Mouse (Mus musculus): Measurements from ENCODE around the gene Tac2. TPM values are rescaled to one million over a fixed set of nuclear protein-coding genes. Genes with fewer than 3 reads are reported as not detected.
"Not testable (repeated sequence)": the region's sequence is repeated elsewhere in the genome, so short reads cannot be mapped to it uniquely, and the experiment has no call there.

Tac2 gene
- total RNA-seq, 2 experiments from 2014 or later = not detected

GRCm38 (mm10) chr10:127750136-127750777 lies 26.0 kb downstream of the Tac2 start:
- DNase-seq = no peak
- intact Hi-C loops (cut with DNase I; ENCODE audit: low total_unique reads) = no loop called here

- intact Hi-C loops (cut with DNase I; ENCODE audit: low total_unique reads) = no loop called here
- no peak for DNase-seq
Observed at GRCm38 (mm10) chr10:127751548-127751947, 27.3 kb downstream of the Tac2 start, which contains the start of gene Gpr182. Gene Gpr182 (minus strand): TSS chr10:127751732.

- no peak for DNase-seq
Observed at GRCm38 (mm10) chr10:127754566-127755166, 30.4 kb downstream of the Tac2 start.

GRCm38 (mm10) chr10:127755246-127755645 lies 31.0 kb downstream of the Tac2 start:
- intact Hi-C loops (cut with DNase I; ENCODE audit: low total_unique reads) = no loop called here
- no peak for DNase-seq

More at GRCm38 (mm10) chr10:127754566-127755166, 30.4 kb downstream of the Tac2 start:
- intact Hi-C loops (cut with DNase I; ENCODE audit: low total_unique reads) = no loop called here

- DNase-seq = no peak
- intact Hi-C loops (cut with DNase I; ENCODE audit: low total_unique reads) = no loop called here
Observed at GRCm38 (mm10) chr10:127755770-127756468, 31.6 kb downstream of the Tac2 start.

- DNase-seq = no peak
- intact Hi-C loops (cut with DNase I; ENCODE audit: low total_unique reads) = no loop called here
Observed at GRCm38 (mm10) chr10:127759181-127760110, 35.2 kb downstream of the Tac2 start, which contains the start of the genes Rdh1 and Rdh16f1. Gene Rdh1 (plus strand): TSS chr10:127759721. Gene Rdh16f1 (plus strand): TSS chr10:127759787.

- intact Hi-C loops (cut with DNase I; ENCODE audit: low total_unique reads); DNase-seq: not testable (repeated sequence)
Observed at GRCm38 (mm10) chr10:127762926-127763325, 38.6 kb downstream of the Tac2 start.

GRCm38 (mm10) chr10:127763914-127764680 lies 39.8 kb downstream of the Tac2 start:
- intact Hi-C loops (cut with DNase I; ENCODE audit: low total_unique reads) = no loop called here
- DNase-seq = no peak

- no peak for DNase-seq
- intact Hi-C loops (cut with DNase I; ENCODE audit: low total_unique reads) = no loop called here
Observed at GRCm38 (mm10) chr10:127766564-127766963, 42.3 kb downstream of the Tac2 start.

- DNase-seq = no peak
- intact Hi-C loops (cut with DNase I; ENCODE audit: low total_unique reads) = no loop called here
Observed at GRCm38 (mm10) chr10:127776011-127776410, 51.7 kb downstream of the Tac2 start, which contains the start of gene Rdh9. Gene Rdh9 (plus strand): TSS chr10:127776386.

Other genes with a start within 250 kb of the Tac2 start
- 100 to 1,000 TPM; 315 to 336 TPM for gene Stac3, start 222.8 kb upstream of the Tac2 start, total RNA-seq (2021)
- gene Ndufa4l2, start 209.5 kb upstream of the Tac2 start, total RNA-seq (2021) = 10 to 100 TPM; 23.3 to 25.3 TPM
- gene Shmt2, start 202.0 kb upstream of the Tac2 start, total RNA-seq (2021) = 10 to 100 TPM; 29.4 to 33.1 TPM
- 1 to 10 TPM; 1.3 to 1.5 TPM for gene Nxph4, start 189.9 kb upstream of the Tac2 start, total RNA-seq (2021)
- gene Lrp1, start 103.3 kb upstream of the Tac2 start, total RNA-seq (2021) = 100 to 1,000 TPM in 1 of 2 experiments, 10 to 100 TPM in 1; 73.8 to 101 TPM
- gene Stat6, start 81.5 kb upstream of the Tac2 start, total RNA-seq (2021) = 10 to 100 TPM; 16.1 to 16.6 TPM
- 1 to 10 TPM; 2.3 to 2.7 TPM for gene Nemp1, start 57.6 kb upstream of the Tac2 start, total RNA-seq (2021)
- gene Nab2, start 55.9 kb upstream of the Tac2 start, total RNA-seq (2021) = 1 to 10 TPM; 4.9 to 5.5 TPM
- gene Myo1a, start 19.3 kb upstream of the Tac2 start, total RNA-seq (2021) = under 1 TPM; 0.18 to 0.53 TPM
- 1 to 10 TPM; 4.7 to 4.9 TPM for gene Zbtb39, start 15.1 kb downstream of the Tac2 start, total RNA-seq (2021)
- under 1 TPM; 0.47 to 0.80 TPM for gene Gpr182, start 27.3 kb downstream of the Tac2 start, total RNA-seq (2021)
- under 1 TPM in 1 of 2 experiments, not detected in 1; 0.16 TPM for gene Rdh1, start 35.2 kb downstream of the Tac2 start, total RNA-seq (2021)
- under 1 TPM; 0.24 to 0.51 TPM for gene Rdh16f1, start 35.3 kb downstream of the Tac2 start, total RNA-seq (2021)
- gene Rdh9, start 51.9 kb downstream of the Tac2 start, total RNA-seq (2021) = under 1 TPM in 1 of 2 experiments, not detected in 1; 0.24 TPM
- not detected for gene Rdh16, start 76.7 kb downstream of the Tac2 start, total RNA-seq (2021)
- not detected for gene Rdh19, start 125.5 kb downstream of the Tac2 start, total RNA-seq (2021)
- gene Rdh16f2, start 142.0 kb downstream of the Tac2 start, total RNA-seq (2021) = not detected
- gene Rdh7, start 164.3 kb downstream of the Tac2 start, total RNA-seq (2021) = not detected
- not detected for gene Sdr9c7, start 174.0 kb downstream of the Tac2 start, total RNA-seq (2021)

Measured in gastrocnemius, postnatal 14 days (tissue).